20 mouse cellular contexts compared by ENCODE assay signal in the genomic region with DNA sequence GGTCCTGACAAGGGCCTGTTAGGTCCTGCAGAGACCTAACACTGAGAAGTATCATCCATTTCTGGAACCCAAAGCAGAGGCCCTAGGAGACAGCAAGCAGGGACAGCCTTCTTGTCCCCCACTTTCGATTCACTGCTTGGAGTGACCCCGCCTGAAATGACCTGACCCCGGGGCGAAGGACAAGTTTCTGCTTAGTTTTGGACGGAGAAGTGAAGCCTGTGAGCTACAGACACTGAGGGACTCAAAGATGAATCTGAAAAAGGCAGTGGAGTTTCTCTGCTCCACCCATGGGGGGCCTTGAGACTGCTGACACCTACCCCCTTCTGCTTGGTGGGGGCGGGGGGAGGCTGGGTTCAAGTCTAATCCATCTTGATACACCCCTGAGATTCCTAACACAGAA. TPM values are rescaled to one million over a fixed set of nuclear protein-coding genes. Genes with fewer than 3 reads are reported as not detected.
DNase-seq lines count a peak whose midpoint lies in the region; ATAC-seq lines count a peak whose summit lies in the region.
"Had no signal": no experiment of that assay in that cellular context is flagged by ENCODE, and none has a peak within 500 bp of the region (broad histone marks: within the 10 kb centered on the region; RNA-seq: fewer than 3 reads in every experiment).

No protein-coding gene starts in this region.

- no peaks in the 10 kb centered on the region for H3K9me3 ChIP-seq in heart, embryonic 11.5 days (replicated peaks; ENCODE audit: control insufficient read depth, low read length)
- H3K9me3 ChIP-seq in kidney, embryonic 14.5 days (ENCODE audit: control insufficient read depth, low read length): no peaks in the 10 kb centered on the region
- no peaks in the 10 kb centered on the region for H3K9me3 ChIP-seq in intestine, embryonic 15.5 days
- no peaks in the 10 kb centered on the region for H3K9me3 ChIP-seq in stomach, embryonic 16.5 days (replicated peaks; ENCODE audit: control insufficient read depth, low read length)
- H3K9me3 ChIP-seq: hindbrain, embryonic 12.5 days; liver, embryonic 13.5 days; neural tube, embryonic 15.5 days had no signal

- no peak for ATAC-seq in heart, embryonic 11.5 days (replicated peaks; ENCODE audit: insufficient number of reproducible peaks, low FRiP score, low TSS enrichment)
- ATAC-seq in kidney, embryonic 14.5 days (ENCODE audit: low FRiP score, low TSS enrichment): no peak
- no peak for ATAC-seq in intestine, embryonic 15.5 days
- no peak for ATAC-seq in stomach, embryonic 16.5 days (ENCODE audit: insufficient read depth, low FRiP score)
- ATAC-seq: forebrain, embryonic 16.5 days had no signal

- no peak overlapping the region for H3K4me3 ChIP-seq in heart, embryonic 11.5 days (ENCODE audit: low read depth, low read length)
- no peak overlapping the region for H3K4me3 ChIP-seq in kidney, embryonic 14.5 days (ENCODE audit: low read length)
- H3K4me3 ChIP-seq in intestine, embryonic 15.5 days (replicated peaks): no peak overlapping the region
- H3K4me3 ChIP-seq in stomach, embryonic 16.5 days (replicated peaks; ENCODE audit: low read length): no peak overlapping the region
- H3K4me3 ChIP-seq: embryonic facial prominence, embryonic 10.5 days; erythroblast, embryonic 14.5 days; hindbrain, embryonic 12.5 days; liver, embryonic 13.5 days; neural tube, embryonic 15.5 days had no signal

- peak overlapping the region; percentile 1; the same call in 1 of the 2 replicates for H3K9ac ChIP-seq in heart, embryonic 11.5 days (ENCODE audit: low read depth, low read length)
- no peak overlapping the region for H3K9ac ChIP-seq in kidney, embryonic 14.5 days (ENCODE audit: low read depth, low read length)
- H3K9ac ChIP-seq in intestine, embryonic 15.5 days: no peak overlapping the region
- H3K9ac ChIP-seq in stomach, embryonic 16.5 days (ENCODE audit: low read length): no peak overlapping the region
- H3K9ac ChIP-seq: hindbrain, embryonic 12.5 days; liver, embryonic 13.5 days; neural tube, embryonic 15.5 days had no signal

- WGBS in heart, embryonic 11.5 days (ENCODE audit: insufficient replicate concordance): 73% methylated on average over 6 of the region's 6 CpGs
- WGBS in kidney, embryonic 14.5 days: 69% methylated on average over 6 of the region's 6 CpGs
- WGBS in intestine, embryonic 15.5 days: 64% methylated on average over 6 of the region's 6 CpGs
- 52% methylated on average over 6 of the region's 6 CpGs for WGBS in stomach, embryonic 16.5 days

- H3K4me2 ChIP-seq in heart, embryonic 11.5 days: no peak overlapping the region
- no peak overlapping the region for H3K4me2 ChIP-seq in kidney, embryonic 14.5 days (replicated peaks; ENCODE audit: low read depth, low read length)
- no peak overlapping the region for H3K4me2 ChIP-seq in intestine, embryonic 15.5 days (replicated peaks)
- no peak overlapping the region for H3K4me2 ChIP-seq in stomach, embryonic 16.5 days (ENCODE audit: low read depth, low read length)
- H3K4me2 ChIP-seq: hindbrain, embryonic 12.5 days; liver, embryonic 13.5 days; midbrain, embryonic 11.5 days; neural tube, embryonic 15.5 days had no signal

- peak overlapping the region; percentile 84 for H3K27ac ChIP-seq in heart, embryonic 11.5 days (ENCODE audit: low read depth, low read length)
- H3K27ac ChIP-seq in kidney, embryonic 14.5 days (ENCODE audit: low read depth, low read length): peak overlapping the region; percentile 26; the same call in 1 of the 2 replicates
- peak overlapping the region; percentile 54 for H3K27ac ChIP-seq in intestine, embryonic 15.5 days
- peak overlapping the region; percentile 50 for H3K27ac ChIP-seq in stomach, embryonic 16.5 days (ENCODE audit: low read length)
- H3K27ac ChIP-seq: embryonic facial prominence, embryonic 10.5 days; hindbrain, embryonic 12.5 days; liver, embryonic 13.5 days; neural tube, embryonic 15.5 days had no signal

- peaks cover 6% of the 10 kb centered on the region; the same call in 1 of the 2 replicates for H3K36me3 ChIP-seq in heart, embryonic 11.5 days (ENCODE audit: control insufficient read depth, insufficient read depth, low read length)
- no peaks in the 10 kb centered on the region for H3K36me3 ChIP-seq in kidney, embryonic 14.5 days (ENCODE audit: control insufficient read depth, insufficient read depth, low read length)
- H3K36me3 ChIP-seq in intestine, embryonic 15.5 days: no peaks in the 10 kb centered on the region
- no peaks in the 10 kb centered on the region for H3K36me3 ChIP-seq in stomach, embryonic 16.5 days (ENCODE audit: control insufficient read depth, insufficient read depth, low read length)
- H3K36me3 ChIP-seq: neural tube, embryonic 15.5 days had no signal

- peaks cover 62% of the 10 kb centered on the region for H3K4me1 ChIP-seq in heart, embryonic 11.5 days (ENCODE audit: control insufficient read depth, insufficient read depth, low read length)
- peaks cover 37% of the 10 kb centered on the region for H3K4me1 ChIP-seq in kidney, embryonic 14.5 days (ENCODE audit: control insufficient read depth, insufficient read depth, low read length)
- peaks cover 33% of the 10 kb centered on the region for H3K4me1 ChIP-seq in intestine, embryonic 15.5 days (replicated peaks)
- peaks cover 45% of the 10 kb centered on the region for H3K4me1 ChIP-seq in stomach, embryonic 16.5 days (ENCODE audit: control insufficient read depth, insufficient read depth, low read length)

- DNase-seq in heart, adult 9 months (ENCODE audit: low spot score in 2 of 2): no peak
- no peak for DNase-seq in kidney, postnatal 14 days
- DNase-seq in layer of hippocampus, adult 18-20 months (ENCODE audit: low spot score in 2 of 2): no peak
- DNase-seq: cerebellum, adult 11 months; cerebellum, postnatal 36 days; left cerebral cortex, postnatal 4 days; liver, embryonic 13.5 days; lung, postnatal 36 days; retina, postnatal 1 day; thymus, postnatal 25 days had no signal

- no peaks in the 10 kb centered on the region for H3K27me3 ChIP-seq in heart, embryonic 11.5 days (ENCODE audit: control insufficient read depth, insufficient read depth, low read length)
- H3K27me3 ChIP-seq in kidney, embryonic 14.5 days (ENCODE audit: control insufficient read depth, insufficient read depth, low read length): no peaks in the 10 kb centered on the region
- no peaks in the 10 kb centered on the region for H3K27me3 ChIP-seq in intestine, embryonic 15.5 days (replicated peaks)
- no peaks in the 10 kb centered on the region for H3K27me3 ChIP-seq in stomach, embryonic 16.5 days (ENCODE audit: control insufficient read depth, insufficient read depth, low read length)
- H3K27me3 ChIP-seq: hindbrain, embryonic 12.5 days; liver, embryonic 13.5 days; neural tube, embryonic 15.5 days had no signal

RNA-seq across cellular contexts. Expression of a gene that starts 59.9 kb away (rescaled TPM):
- polyA plus RNA-seq in heart, embryonic 11.5 days (2014; fragmentation: Nextera tagmentation; extraction: Ambion mirVana): 60.7 and 73.4 TPM in 2 replicates
- 52.4 and 71.6 TPM in 2 replicates for polyA plus RNA-seq in kidney, embryonic 14.5 days (2014; fragmentation: Nextera tagmentation; extraction: Ambion mirVana)
- polyA plus RNA-seq in intestine, embryonic 15.5 days (2015; fragmentation: Nextera tagmentation; extraction: Ambion mirVana): 53.1 and 54.2 TPM in 2 replicates
- polyA plus RNA-seq in stomach, embryonic 16.5 days (2015; fragmentation: Nextera tagmentation; extraction: Ambion mirVana): 62.0 and 65.5 TPM in 2 replicates
- total RNA-seq in layer of hippocampus, adult 18-20 months (2021): 100 to 1,000 TPM; 131 to 133 TPM

Comparison
In these comparisons a context has a peak if more than half of its experiments do, and no peak if none do; other contexts are left out.
1. H3K27ac ChIP-seq: peak in every context shown above with its lines; median percentile 84 in heart, embryonic 11.5 days; 54 in intestine, embryonic 15.5 days; 50 in stomach, embryonic 16.5 days; 26 in kidney, embryonic 14.5 days.